Mouse (Mus musculus) heart, embryonic 11.5 days (tissue): ENCODE results near the gene Extl1. TPM values are rescaled to one million over a fixed set of nuclear protein-coding genes. Genes with fewer than 3 reads are reported as not detected.

Source experiments
- ATAC-seq: fragments of 200-750 bp; cut with Nextera tagmentation; replicated peaks from 2 replicates; pipeline ENCODE4 v1.8.0; 2017; ENCODE audit warnings: moderate library complexity; ENCODE audit not compliant: insufficient number of reproducible peaks, low FRiP score, low TSS enrichment
- H3K27ac ChIP-seq: fragments of 300-500 bp; sonication (generic); 2 replicates; pipeline ENCODE4 v1.5.1; 2014; ENCODE audit warnings: mild to moderate bottlenecking, low read depth, low read length
- H3K27me3 ChIP-seq: fragments of 300-500 bp; sonication (generic); 2 replicates; pipeline ENCODE4 v1.6.1; 2014; ENCODE audit warnings: mild to moderate bottlenecking, low read length, mixed read lengths; ENCODE audit not compliant: control insufficient read depth, insufficient read depth
- H3K36me3 ChIP-seq: fragments of 300-500 bp; sonication (generic); 2 replicates; pipeline ENCODE4 v1.6.1; 2014; ENCODE audit warnings: mild to moderate bottlenecking, low read length, moderate library complexity, mixed read lengths; ENCODE audit not compliant: control insufficient read depth, insufficient read depth
- H3K4me1 ChIP-seq: fragments of 300-500 bp; sonication (generic); 2 replicates; pipeline ENCODE4 v1.6.1; 2014; ENCODE audit warnings: low read length; ENCODE audit not compliant: control insufficient read depth, insufficient read depth
- H3K4me2 ChIP-seq: fragments of 300-500 bp; sonication (generic); 2 replicates; pipeline ENCODE4 v1.6.1; 2014; ENCODE audit warnings: mild to moderate bottlenecking, moderate library complexity
- H3K4me3 ChIP-seq: fragments of 300-500 bp; sonication (generic); 2 replicates; pipeline ENCODE4 v1.5.1; 2014; ENCODE audit warnings: low read depth, low read length
- H3K9ac ChIP-seq: fragments of 300-500 bp; sonication (generic); 2 replicates; pipeline ENCODE4 v1.6.1; 2014; ENCODE audit warnings: mild to moderate bottlenecking, low read depth, low read length, moderate library complexity
- H3K9me3 ChIP-seq: fragments of 300-500 bp; sonication (generic); replicated peaks from 2 replicates; pipeline ENCODE4 v1.6.1; 2016; ENCODE audit warnings: low read length; ENCODE audit not compliant: control insufficient read depth
- WGBS: fragments of 180-500 bp; shearing (Covaris S2); extraction: QIAGEN DNeasy Blood & Tissue Kit; methylation state at CpG from one replicate; pipeline ENCODE4 v1.1.7; 2014; ENCODE audit not compliant: insufficient replicate concordance; 5-methylcytosine and 5-hydroxymethylcytosine counted together
- polyA plus RNA-seq: library from polyadenylated mRNA; unstranded; fragments of >200 nt; fragmentation: Nextera tagmentation; extraction: Ambion mirVana; gene quantifications from 2 replicates; pipeline ENCODE4 v1.2.1, GENCODE M21; 2014

The Extl1 gene
- polyA plus RNA-seq, 1 experiment from 2014 or later: 2.0 TPM

DNA sequence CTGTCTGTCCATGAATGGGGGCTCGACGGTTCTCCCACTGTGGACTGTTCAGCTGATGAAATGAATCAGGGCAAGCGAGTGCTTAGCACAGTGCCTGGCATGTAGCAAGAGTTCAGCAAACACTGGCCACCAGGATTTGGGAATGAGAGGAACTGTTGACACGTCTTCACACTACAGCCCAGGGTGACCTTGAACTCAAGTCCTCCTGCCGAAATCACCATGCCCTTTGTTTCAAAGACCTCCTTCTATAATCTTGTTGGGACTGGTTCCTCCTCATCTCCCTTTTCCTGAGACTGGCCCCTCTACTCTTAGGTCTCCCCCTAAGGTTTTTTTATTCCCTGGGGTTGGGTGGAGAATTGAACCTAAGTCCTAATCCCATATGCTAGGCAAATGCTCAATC, 71.3 kb downstream of the Extl1 start:
- Histone ChIP-seq H3K4me2 (no peak overlapping the region), H3K27me3 (no peaks in the 10 kb centered on the region), H3K4me3 (no peak overlapping the region), H3K27ac (no peak overlapping the region), H3K4me1 (peaks cover 13% of the 10 kb centered on the region), H3K9ac (no peak overlapping the region), H3K9me3 (no peaks in the 10 kb centered on the region; the same call in 1 of the 2 replicates), H3K36me3 (no peaks in the 10 kb centered on the region)
- no peak for ATAC-seq
- 84% methylated on average over 5 of the region's 5 CpGs for whole genome bisulfite sequencing

- Histone ChIP-seq H3K27ac (no peak overlapping the region), H3K27me3 (no peaks in the 10 kb centered on the region), H3K9me3 (no peaks in the 10 kb centered on the region; the same call in 1 of the 2 replicates), H3K4me3 (no peak overlapping the region), H3K9ac (no peak overlapping the region), H3K36me3 (no peaks in the 10 kb centered on the region), H3K4me2 (no peak overlapping the region), H3K4me1 (peaks cover 12% of the 10 kb centered on the region)
- ATAC-seq: no peak
- WGBS: 79% methylated on average over 9 of the region's 9 CpGs
These were observed 71.9 kb downstream of the Extl1 start for GRCm38 (mm10) chr4:134311784-134312183.

- Histone ChIP-seq H3K4me2 (no peak overlapping the region), H3K9ac (no peak overlapping the region), H3K36me3 (no peaks in the 10 kb centered on the region), H3K27ac (no peak overlapping the region), H3K4me3 (no peak overlapping the region), H3K9me3 (no peaks in the 10 kb centered on the region; the same call in 1 of the 2 replicates), H3K4me1 (peaks cover 11% of the 10 kb centered on the region), H3K27me3 (no peaks in the 10 kb centered on the region)
- WGBS: 84% methylated on average over 9 of the region's 9 CpGs
- no peak for ATAC-seq
These were observed 73.0 kb downstream of the Extl1 start for GRCm38 (mm10) chr4:134310656-134311055.

DNA sequence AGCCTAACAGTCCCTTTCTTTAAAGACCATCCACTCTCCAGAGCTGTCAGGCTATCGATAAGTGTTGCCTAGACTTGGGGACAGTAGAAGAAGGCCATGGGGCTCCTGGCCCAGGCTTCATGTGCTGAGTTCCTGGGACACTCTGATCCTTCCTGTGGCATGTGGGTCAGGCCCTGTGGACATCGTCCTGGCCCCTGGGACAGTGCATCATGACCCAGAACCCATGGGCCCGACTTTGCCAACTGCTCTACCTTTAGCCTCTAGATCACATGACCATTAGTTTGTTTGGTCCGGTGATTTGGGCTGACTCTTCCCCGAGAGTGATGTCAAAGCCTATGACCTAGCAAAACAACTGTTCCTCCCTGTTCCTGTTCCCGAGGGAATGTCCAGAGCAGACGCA, 73.5 kb downstream of the Extl1 start:
- no peak overlapping the region for H3K9ac ChIP-seq
- H3K4me2 ChIP-seq: no peak overlapping the region
- H3K27ac ChIP-seq: no peak overlapping the region
- WGBS: 82% methylated on average over 7 of the region's 7 CpGs
- no peak for ATAC-seq
- peaks cover 11% of the 10 kb centered on the region for H3K4me1 ChIP-seq
- no peaks in the 10 kb centered on the region for H3K27me3 ChIP-seq
- H3K9me3 ChIP-seq: no peaks in the 10 kb centered on the region; the same call in 1 of the 2 replicates
- H3K4me3 ChIP-seq: no peak overlapping the region
- no peaks in the 10 kb centered on the region for H3K36me3 ChIP-seq

DNA sequence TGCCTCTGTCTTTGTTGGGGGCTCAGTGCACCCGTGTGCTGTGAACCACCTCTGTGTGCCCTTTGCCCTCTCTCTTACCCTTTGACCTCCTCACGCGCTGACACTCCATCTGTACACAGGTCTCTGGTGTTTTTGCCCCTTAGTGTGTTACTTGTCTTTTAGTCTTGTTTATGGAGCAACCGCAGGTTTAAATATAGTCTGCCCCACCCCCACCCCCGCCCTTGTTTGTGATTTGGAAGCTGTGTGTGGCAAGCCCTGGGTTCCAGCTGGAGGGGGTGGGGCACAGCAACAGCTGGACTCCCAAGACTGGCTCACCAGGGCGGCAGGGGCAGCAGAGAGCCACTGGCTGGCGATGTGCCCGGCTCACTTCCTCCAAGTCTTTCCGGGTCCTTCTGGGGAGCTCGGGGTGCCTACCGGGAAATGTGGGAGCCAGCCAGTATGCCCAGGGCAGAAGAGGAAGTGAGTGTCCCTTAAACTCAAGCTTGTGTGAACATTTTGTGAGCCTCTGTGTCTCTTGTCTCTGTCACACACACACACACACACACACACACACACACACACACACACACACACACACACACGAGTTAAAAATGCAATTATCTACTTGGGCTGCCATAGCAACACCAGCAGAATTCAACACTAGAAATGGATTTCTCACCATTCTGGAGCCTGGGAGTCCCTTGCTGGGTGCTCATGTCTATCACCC, 76.1 kb downstream of the Extl1 start:
- H3K9ac ChIP-seq: no peak overlapping the region
- peaks cover 5% of the 10 kb centered on the region for H3K4me1 ChIP-seq
- WGBS: 20% methylated on average over 12 of the region's 12 CpGs
- no peaks in the 10 kb centered on the region for H3K9me3 ChIP-seq
- H3K27me3 ChIP-seq: no peaks in the 10 kb centered on the region
- no peak overlapping the region for H3K27ac ChIP-seq
- H3K4me2 ChIP-seq: peak overlapping the region; percentile 45
- no peaks in the 10 kb centered on the region for H3K36me3 ChIP-seq
- H3K4me3 ChIP-seq: no peak overlapping the region
- ATAC-seq: no peak; the same call in 1 of the 2 replicates

GRCm38 (mm10) chr4:134306963-134307362, 76.7 kb downstream of the Extl1 start:
- no peak overlapping the region; the same call in 1 of the 2 replicates for H3K4me2 ChIP-seq
- no peaks in the 10 kb centered on the region for H3K36me3 ChIP-seq
- 54% methylated on average over 2 of the region's 2 CpGs for WGBS
- H3K27me3 ChIP-seq: no peaks in the 10 kb centered on the region
- H3K9ac ChIP-seq: no peak overlapping the region
- H3K4me1 ChIP-seq: peaks cover 8% of the 10 kb centered on the region
- no peak overlapping the region for H3K27ac ChIP-seq
- no peak for ATAC-seq
- no peak overlapping the region for H3K4me3 ChIP-seq
- H3K9me3 ChIP-seq: no peaks in the 10 kb centered on the region

Other genes starting within 250 kb of the Extl1 start
- gene Cep85, start 196.7 kb downstream of the Extl1 start, polyA plus RNA-seq: 23.1 and 27.9 TPM in 2 replicates
- not detected in 2 replicates for gene Gm7534, start 180.8 kb downstream of the Extl1 start, polyA plus RNA-seq
- not detected in 2 replicates for gene Catsper4, start 156.5 kb downstream of the Extl1 start, polyA plus RNA-seq
- 0.63 and 0.97 TPM in 2 replicates for gene Cnksr1, start 145.5 kb downstream of the Extl1 start, polyA plus RNA-seq
- gene E130218I03Rik, start 140.2 kb downstream of the Extl1 start, polyA plus RNA-seq: 0.23 TPM in 1 of 2 replicates, not detected in the other
- 11.5 and 12.4 TPM in 2 replicates for gene Zfp593, start 138.3 kb downstream of the Extl1 start, polyA plus RNA-seq
- gene Gm30191, start 136.9 kb downstream of the Extl1 start, polyA plus RNA-seq: not detected in 2 replicates
- 3.7 and 4.4 TPM in 2 replicates for gene Grrp1, start 129.7 kb downstream of the Extl1 start, polyA plus RNA-seq
- gene Pdik1l, start 96.0 kb downstream of the Extl1 start, polyA plus RNA-seq: 13.7 and 16.3 TPM in 2 replicates
- 21.6 and 22.1 TPM in 2 replicates for gene Trim63, start 68.7 kb downstream of the Extl1 start, polyA plus RNA-seq
- 0.26 TPM in 1 of 2 replicates, not detected in the other for gene Slc30a2, start 40.7 kb downstream of the Extl1 start, polyA plus RNA-seq
- gene Pafah2, start 12.5 kb upstream of the Extl1 start, polyA plus RNA-seq: 11.7 and 11.8 TPM in 2 replicates
- gene Stmn1, start 84.5 kb upstream of the Extl1 start, polyA plus RNA-seq: 962 and 991 TPM in 2 replicates
- 4.2 and 4.8 TPM in 2 replicates for gene Paqr7, start 112.8 kb upstream of the Extl1 start, polyA plus RNA-seq
- gene Aunip, start 127.1 kb upstream of the Extl1 start, polyA plus RNA-seq: 5.6 and 6.6 TPM in 2 replicates
- 167 and 177 TPM in 2 replicates for gene Mtfr1l, start 151.5 kb upstream of the Extl1 start, polyA plus RNA-seq
- 22.4 and 25.3 TPM in 2 replicates for gene Selenon, start 168.3 kb upstream of the Extl1 start, polyA plus RNA-seq